Mouse (Mus musculus) cortical plate, adult 2 months (tissue): ENCODE data around the gene Hsph1.

Experiments used
- CTCF ChIP-seq: fragments of 200-500 bp; IDR thresholded peaks from 2 replicates; pipeline ENCODE4 v1.5.1; 2011; ENCODE audit warnings: mild to moderate bottlenecking, control low read depth, low read length; ENCODE audit not compliant: insufficient read depth; ENCODE audit errors: extremely low read depth
- POLR2A ChIP-seq: fragments of 200-500 bp; IDR thresholded peaks from 2 replicates; pipeline ENCODE4 v1.6.1; 2011; ENCODE audit warnings: mild to moderate bottlenecking, low read length, control low read depth; ENCODE audit not compliant: insufficient read depth; ENCODE audit errors: extremely low read depth

DNA sequence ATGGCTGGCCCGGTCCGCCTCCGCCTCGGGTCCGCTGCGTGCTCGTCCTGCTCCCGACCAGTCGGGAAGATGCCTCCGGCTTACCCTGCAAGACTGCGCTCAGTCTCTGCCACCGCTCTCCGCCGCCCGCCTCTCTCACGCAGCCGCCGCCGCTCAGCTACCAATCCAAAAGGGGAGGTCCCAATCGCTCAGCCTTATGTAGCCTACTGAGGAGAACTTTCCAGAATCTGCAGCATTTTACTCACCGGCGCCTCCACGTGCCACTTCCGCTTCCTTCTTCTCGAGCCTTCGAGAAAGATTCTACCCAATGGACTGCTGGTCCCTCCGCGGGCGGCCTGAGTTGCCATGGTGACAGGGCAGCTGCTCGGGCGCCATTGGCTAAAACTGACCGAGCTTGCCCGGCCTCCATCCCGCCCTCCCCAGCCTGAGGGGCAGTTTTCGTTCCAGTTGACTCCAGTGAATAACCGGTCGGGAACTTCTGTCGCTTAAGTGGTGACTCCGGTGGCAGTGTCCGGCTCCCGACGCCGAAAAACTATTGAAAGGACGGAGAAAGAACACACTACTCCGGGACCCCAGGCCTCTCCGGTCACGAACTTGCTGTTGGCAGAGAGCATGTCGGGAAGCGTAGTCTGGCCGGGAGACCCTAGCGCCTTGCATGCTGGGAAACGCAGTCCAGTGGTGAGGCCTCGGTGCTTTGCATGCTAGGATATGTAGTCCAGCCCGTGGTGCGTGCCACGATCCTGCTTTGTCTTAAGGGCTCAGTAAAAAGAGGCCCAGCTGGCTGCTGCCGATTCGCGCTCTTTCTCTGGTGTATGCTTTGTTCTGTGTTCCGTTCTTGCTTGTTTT is at the start of gene Hsph1:
- no peak for TF ChIP-seq CTCF
- TF ChIP-seq POLR2A: peak; percentile 99
